Mouse (Mus musculus): ENCODE measurements around the gene Iqsec3.

- TF ChIP-seq FLI1 (IDR thresholded peaks at IDR 0.05; ENCODE audit: low read length), result no peak
- TF ChIP-seq GATA1 (IDR thresholded peaks at IDR 0.05; ENCODE audit: borderline replicate concordance, low read length), result no peak
Observed at GRCm38 (mm10) chr6:121521030-121521429, 47.6 kb upstream of the Iqsec3 start.
